Mouse (Mus musculus) heart, postnatal 0 days (tissue): ENCODE measurements at regions not wholly inside any gene's neighbourhood (a gene's known extent, or its start where the extent isn't known, plus 50 kb on each side); places are given as distances from the start of the nearest gene placed in this dataset.
A peak's percentile ranks its signal among the peaks of the same experiment; 100 is the strongest.

ENCODE experiments used
- ATAC-seq: fragments of 200-750 bp; cut with Nextera tagmentation; 2 replicates; pipeline ENCODE4 v1.8.0; 2017; ENCODE audit warnings: low read depth, moderate number of reproducible peaks, moderate library complexity; ENCODE audit not compliant: insufficient read depth
- DNase-seq: peaks from one replicate; pipeline ENCODE4 v3.0.0-alpha.2; 2016; ENCODE audit warnings: low spot score
- H3K27ac ChIP-seq: fragments of 300-500 bp; sonication (generic); 2 replicates; pipeline ENCODE4 v1.5.1; 2014; ENCODE audit warnings: low read depth, mild to moderate bottlenecking
- H3K27me3 ChIP-seq: fragments of 300-500 bp; sonication (generic); 2 replicates; pipeline ENCODE4 v1.6.1; 2014; ENCODE audit warnings: low read length, mixed read lengths; ENCODE audit not compliant: control insufficient read depth, insufficient read depth
- H3K36me3 ChIP-seq: fragments of 300-500 bp; sonication (generic); replicated peaks from 2 replicates; pipeline ENCODE4 v1.6.1; 2014; ENCODE audit warnings: low read length, mixed read lengths; ENCODE audit not compliant: control insufficient read depth, insufficient read depth
- H3K4me1 ChIP-seq: fragments of 300-500 bp; sonication (generic); 2 replicates; pipeline ENCODE4 v1.6.1; 2014; ENCODE audit warnings: antibody characterized with exemption; ENCODE audit not compliant: control insufficient read depth, insufficient read depth
- H3K4me2 ChIP-seq: fragments of 300-500 bp; sonication (generic); 2 replicates; pipeline ENCODE4 v1.6.1; 2014; ENCODE audit warnings: low read depth, mild to moderate bottlenecking, low read length, moderate library complexity
- H3K4me3 ChIP-seq: fragments of 300-500 bp; sonication (generic); 2 replicates; pipeline ENCODE4 v1.5.1; 2014; ENCODE audit warnings: low read depth, low read length
- H3K9ac ChIP-seq: fragments of 300-500 bp; sonication (generic); replicated peaks from 2 replicates; pipeline ENCODE4 v1.6.1; 2014; ENCODE audit warnings: low read depth, low read length, mixed read lengths
- H3K9me3 ChIP-seq: fragments of 300-500 bp; sonication (generic); replicated peaks from 2 replicates; pipeline ENCODE4 v1.6.1; 2016; ENCODE audit warnings: low read length; ENCODE audit not compliant: control insufficient read depth
- CTCF ChIP-seq: IDR thresholded peaks from 2 replicates; pipeline ENCODE4 v1.5.1; 2016; ENCODE audit warnings: antibody characterized with exemption, control low read depth, low read depth
- EP300 ChIP-seq: IDR thresholded peaks from 2 replicates; pipeline ENCODE4 v1.6.1; 2016; ENCODE audit warnings: antibody characterized with exemption, low read depth
- WGBS: fragments of 180-500 bp; shearing (Covaris S2); extraction: QIAGEN DNeasy Blood & Tissue Kit; methylation state at CpG from one replicate; pipeline ENCODE4 v1.1.7; 2014; 5-methylcytosine and 5-hydroxymethylcytosine counted together

DNA sequence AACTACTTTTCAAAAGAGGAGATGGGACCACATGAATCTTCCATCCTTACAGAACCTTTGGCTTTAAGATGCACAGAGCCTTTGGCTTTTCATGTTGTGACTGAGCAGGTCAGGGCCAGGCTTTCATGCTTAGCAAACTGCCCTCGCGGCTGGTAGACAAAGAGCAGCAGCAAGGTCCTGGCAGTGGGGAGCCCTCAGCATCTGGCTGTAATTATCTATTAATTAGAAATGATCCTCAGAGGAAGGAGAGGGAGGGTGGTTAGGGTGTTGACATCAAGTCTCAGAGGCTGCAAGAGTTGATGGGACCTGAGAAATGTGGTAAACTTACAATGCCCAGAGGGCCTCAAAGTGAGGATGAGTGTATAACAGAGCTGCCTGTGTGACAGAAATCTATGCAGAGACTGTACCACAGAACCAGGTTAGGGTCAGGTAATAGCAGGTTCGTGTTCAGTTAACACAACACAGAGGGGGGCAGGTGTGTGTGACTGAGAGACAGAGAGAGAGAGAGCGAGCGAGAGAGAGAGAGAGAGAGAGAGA, 817.0 kb upstream of the Intu start:
- Histone ChIP-seq H3K9me3 (no peaks in the 10 kb centered on the region), H3K36me3 (no peaks in the 10 kb centered on the region), H3K4me3 (no peak overlapping the region), H3K27ac (no peak overlapping the region), H3K27me3 (no peaks in the 10 kb centered on the region), H3K9ac (no peak overlapping the region), H3K4me2 (no peak overlapping the region), H3K4me1 (no peaks in the 10 kb centered on the region)
- DNase-seq (no peak), ATAC-seq (no peak)
- WGBS, result 74% methylated on average over 5 of the region's 5 CpGs
- TF ChIP-seq EP300 (no peak), CTCF (no peak)

DNA sequence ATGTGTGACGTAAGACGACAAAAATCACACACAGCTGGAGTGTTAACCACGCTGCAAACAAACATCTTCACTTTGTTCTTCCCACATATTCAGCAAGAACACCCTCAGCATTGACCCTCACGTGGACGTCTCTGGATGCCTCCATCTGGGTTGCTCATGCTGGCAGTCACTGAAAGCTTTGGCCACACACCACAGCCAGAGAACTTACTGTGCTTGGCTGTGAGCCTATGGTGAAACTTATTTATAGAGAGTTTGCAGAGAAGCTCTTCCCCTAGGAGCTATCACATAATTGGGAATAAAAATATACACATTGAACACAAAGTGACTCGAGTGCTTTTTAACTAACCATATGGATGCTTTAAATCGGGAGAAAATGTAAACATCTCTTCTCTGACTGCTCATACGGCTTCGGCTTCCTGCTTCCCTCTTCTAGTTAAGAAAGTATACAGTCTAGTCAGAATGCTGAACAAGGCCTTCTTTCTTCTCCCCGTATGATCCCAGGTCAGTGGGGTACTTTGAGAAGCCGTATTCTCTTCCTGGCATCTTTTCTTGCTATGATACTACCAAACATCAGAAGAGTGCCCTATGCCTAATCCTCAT, 812.0 kb upstream of the Intu start:
- no peak overlapping the region for H3K4me2 ChIP-seq
- ATAC-seq (peak; percentile 58; the same call in 1 of the 2 replicates), DNase-seq (peak; percentile 42)
- H3K9me3 ChIP-seq, result no peaks in the 10 kb centered on the region
- H3K4me1 ChIP-seq, result no peaks in the 10 kb centered on the region
- 58% methylated on average over 11 of the region's 11 CpGs for WGBS
- H3K4me3 ChIP-seq, result no peak overlapping the region
- no peaks in the 10 kb centered on the region for H3K36me3 ChIP-seq
- H3K9ac ChIP-seq, result no peak overlapping the region
- no peak for TF ChIP-seq CTCF
- TF ChIP-seq EP300, result no peak
- no peak overlapping the region for H3K27ac ChIP-seq
- H3K27me3 ChIP-seq, result no peaks in the 10 kb centered on the region

- H3K27me3 ChIP-seq, result no peaks in the 10 kb centered on the region
- no peak overlapping the region for H3K4me3 ChIP-seq
- no peak for ATAC-seq
- DNase-seq, result no peak
- 59% methylated on average over 3 of the region's 3 CpGs for WGBS
- no peak overlapping the region for H3K4me2 ChIP-seq
- no peak overlapping the region for H3K9ac ChIP-seq
- no peak for TF ChIP-seq CTCF
- TF ChIP-seq EP300, result no peak
- H3K4me1 ChIP-seq, result no peaks in the 10 kb centered on the region
- H3K9me3 ChIP-seq, result no peaks in the 10 kb centered on the region
- H3K36me3 ChIP-seq, result no peaks in the 10 kb centered on the region
- H3K27ac ChIP-seq, result no peak overlapping the region
These were observed 805.3 kb upstream of the Intu start for GRCm38 (mm10) chr3:39725755-39726154.

DNA sequence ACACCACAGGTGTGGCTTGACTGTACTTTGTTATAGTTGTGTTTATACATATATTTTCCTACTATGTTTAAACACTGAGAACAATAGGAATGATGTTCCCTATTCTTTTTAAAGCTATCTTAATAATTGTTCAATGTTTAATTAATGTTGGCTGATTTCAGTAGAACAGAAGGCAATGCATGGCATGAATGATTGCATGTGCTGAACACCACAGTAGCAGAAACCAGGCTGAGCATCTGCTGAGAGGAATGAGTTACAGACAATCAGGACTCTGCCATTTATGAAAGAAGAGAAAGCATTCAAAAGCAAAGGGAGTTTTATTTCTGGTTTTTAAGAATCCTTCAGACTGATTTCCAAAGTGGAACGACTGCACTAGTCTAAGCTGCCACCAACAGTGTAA, 794.4 kb upstream of the Intu start:
- DNase-seq (no peak), ATAC-seq (no peak)
- Histone ChIP-seq H3K9ac (no peak overlapping the region), H3K4me1 (peaks cover 5% of the 10 kb centered on the region; the same call in 1 of the 2 replicates), H3K9me3 (no peaks in the 10 kb centered on the region), H3K4me3 (no peak overlapping the region), H3K4me2 (no peak overlapping the region), H3K27ac (no peak overlapping the region), H3K27me3 (no peaks in the 10 kb centered on the region), H3K36me3 (no peaks in the 10 kb centered on the region)
- TF ChIP-seq EP300 (no peak), CTCF (no peak)
- WGBS, result 50% methylated on average over 1 of the region's 1 CpGs

GRCm38 (mm10) chr3:39745947-39746346, 785.1 kb upstream of the Intu start:
- H3K36me3 ChIP-seq, result no peaks in the 10 kb centered on the region
- no peak overlapping the region for H3K4me2 ChIP-seq
- no peak for ATAC-seq
- H3K9me3 ChIP-seq, result no peaks in the 10 kb centered on the region
- WGBS, result 87% methylated on average over 2 of the region's 2 CpGs
- TF ChIP-seq CTCF (no peak), EP300 (no peak)
- H3K4me1 ChIP-seq, result no peaks in the 10 kb centered on the region
- H3K27ac ChIP-seq, result no peak overlapping the region
- H3K27me3 ChIP-seq, result no peaks in the 10 kb centered on the region
- H3K4me3 ChIP-seq, result no peak overlapping the region
- DNase-seq, result no peak
- H3K9ac ChIP-seq, result no peak overlapping the region
